In the genomic region with DNA sequence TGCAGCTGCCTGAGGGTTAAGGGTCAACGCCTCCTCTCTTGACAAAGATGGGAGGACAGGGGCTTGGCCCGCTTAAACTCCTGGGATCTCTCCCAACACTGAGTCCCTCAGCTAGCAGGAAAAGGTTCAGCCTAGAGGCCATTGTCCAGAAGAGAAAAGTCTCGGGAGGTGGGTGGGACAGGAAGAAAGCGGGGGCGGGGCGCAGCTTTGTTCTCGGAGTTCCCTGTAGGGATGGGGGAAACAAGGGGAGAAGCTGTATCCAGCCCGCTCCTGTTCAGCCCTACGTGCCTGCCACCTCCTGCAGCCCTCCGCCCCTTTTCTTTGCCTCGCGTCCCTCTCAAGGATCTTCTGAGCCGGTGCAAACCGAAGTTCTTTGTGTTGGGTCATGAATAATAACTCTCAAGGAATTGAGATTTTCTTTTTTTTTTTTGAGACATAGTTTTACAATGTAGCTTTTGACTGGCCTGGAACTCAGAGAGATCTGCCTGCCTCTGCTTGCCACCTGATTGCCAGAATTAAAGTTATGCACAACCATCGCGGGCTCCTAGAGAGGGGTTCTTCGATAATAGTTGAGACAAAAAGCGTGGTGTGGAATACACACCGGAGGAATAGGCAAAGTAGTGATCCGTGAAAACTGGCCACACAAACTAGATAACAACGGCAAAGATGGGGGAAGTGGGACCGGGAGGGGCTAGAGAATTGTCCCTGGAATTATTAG, we compare ENCODE assay signal across 1 mouse cellular context.
TF ChIP-seq lines count a peak whose summit lies in the region.

No protein-coding gene starts in this region.

TF ChIP-seq in C2C12, 6 proteins besides CTCF, POLR2A, EP300 and RAD21:
- TF ChIP-seq MYOG (IDR thresholded peaks at IDR 0.05; ENCODE audit: control insufficient read depth, extremely low read depth, insufficient read length) (no peak), FOSL1 (IDR thresholded peaks at IDR 0.05; ENCODE audit: insufficient read depth, low read length, poor library complexity, severe bottlenecking) (no peak), MYOD1 (IDR thresholded peaks at IDR 0.05; ENCODE audit: control insufficient read depth, insufficient read length, low read depth) (no peak), USF1 (IDR thresholded peaks at IDR 0.05; ENCODE audit: low read depth) (no peak), MAX (IDR thresholded peaks at IDR 0.05) (no peak)
TF ChIP-seq in C2C12: peak in this region for 0.
